Mouse (Mus musculus) MEL (cell line): ENCODE results near the gene Znhit1. TPM values are rescaled to one million over a fixed set of nuclear protein-coding genes. Genes with fewer than 3 reads are reported as not detected.

Source experiments
- DNase-seq: peaks from one replicate; pipeline ENCODE4 v3.0.0; 2011; ENCODE audit warnings: low read depth, low spot score
- H3K27ac ChIP-seq: 2 replicates; pipeline ENCODE4 v1.5.1; 2012; ENCODE audit warnings: low read depth, mild to moderate bottlenecking, control low read depth, low read length, moderate library complexity; ENCODE audit not compliant: control insufficient read depth
- H3K27me3 ChIP-seq, 2 experiments: fragments of 150-350 bp in 1 of 2; sonication (generic) in 1 of 2; 2 replicates each; pipeline ENCODE4 v1.6.1; 2012; ENCODE audit warnings: low read length in 2 of 2, mild to moderate bottlenecking in 2 of 2, improper control_type of control experiment in 1 of 2, moderate library complexity in 1 of 2; ENCODE audit not compliant: insufficient read depth in 2 of 2, control insufficient read depth in 1 of 2
- H3K36me3 ChIP-seq, 2 experiments: 2 replicates each; pipeline ENCODE4 v1.6.1; 2012 to 2014; ENCODE audit warnings: low read length in 2 of 2, improper control_type of control experiment in 1 of 2, inconsistent platforms in 1 of 2, mild to moderate bottlenecking in 1 of 2; ENCODE audit not compliant: insufficient read depth in 2 of 2, control insufficient read depth in 1 of 2
- H3K4me1 ChIP-seq, 2 experiments: fragments of 150-350 bp in 1 of 2; sonication (generic) in 1 of 2; 2 replicates each; pipeline ENCODE4 v1.6.1; 2012; ENCODE audit warnings: low read length in 2 of 2, improper control_type of control experiment in 1 of 2, mild to moderate bottlenecking in 1 of 2; ENCODE audit not compliant: insufficient read depth in 2 of 2, control insufficient read depth in 1 of 2
- H3K4me3 ChIP-seq, 2 experiments: fragments of 150-350 bp in 1 of 2; sonication (generic) in 1 of 2; 2 replicates each; pipeline ENCODE4 v1.5.1; 2012; ENCODE audit warnings: low read depth in 2 of 2, low read length in 2 of 2, mild to moderate bottlenecking in 2 of 2, moderate library complexity in 2 of 2, control low read depth in 1 of 2, improper control_type of control experiment in 1 of 2; ENCODE audit not compliant: control insufficient read depth in 1 of 2, insufficient read depth in 1 of 2
- H3K79me2 ChIP-seq: 2 replicates; pipeline ENCODE4 v1.6.1; 2012; ENCODE audit warnings: mild to moderate bottlenecking, low read length, moderate library complexity; ENCODE audit not compliant: control insufficient read depth, poor library complexity, insufficient read depth
- H3K9ac ChIP-seq: 2 replicates; pipeline ENCODE4 v1.6.1; 2012; ENCODE audit warnings: low read depth, mild to moderate bottlenecking, control low read depth, low read length, moderate library complexity; ENCODE audit not compliant: control insufficient read depth, poor library complexity, severe bottlenecking
- H3K9me3 ChIP-seq: fragments of 150-350 bp; sonication (generic); replicated peaks from 2 replicates; pipeline ENCODE4 v1.6.1; 2012; ENCODE audit warnings: mild to moderate bottlenecking, low read length, improper control_type of control experiment, moderate library complexity; ENCODE audit not compliant: insufficient read depth
- BHLHE40 ChIP-seq: IDR thresholded peaks from 2 replicates; pipeline ENCODE4 v1.6.1; 2012; ENCODE audit warnings: low read depth, mild to moderate bottlenecking, inconsistent platforms, low read length, improper control_type of control experiment, borderline replicate concordance
- CHD1 ChIP-seq: IDR thresholded peaks from 2 replicates; pipeline ENCODE4 v1.6.1; 2012; ENCODE audit warnings: low read depth, mild to moderate bottlenecking, inconsistent platforms, low read length, improper control_type of control experiment
- CTCF ChIP-seq, 3 experiments: IDR thresholded peaks in 2 of 3; conservative IDR thresholded peaks in 1 of 3; 2 replicates each; pipeline ENCODE4 v1.5.1; 2011 to 2012; ENCODE audit warnings: low read length in 3 of 3, low read depth in 2 of 3, mild to moderate bottlenecking in 2 of 3, improper control_type of control experiment in 1 of 3, inconsistent platforms in 1 of 3, mixed read lengths in 1 of 3, moderate library complexity in 1 of 3; ENCODE audit not compliant: control insufficient read depth in 1 of 3, insufficient read depth in 1 of 3, poor library complexity in 1 of 3, severe bottlenecking in 1 of 3
- E2F4 ChIP-seq: IDR thresholded peaks from 2 replicates; pipeline ENCODE4 v1.6.1; 2011; ENCODE audit warnings: low read depth, low read length, improper control_type of control experiment, borderline replicate concordance
- ELF1 ChIP-seq: IDR thresholded peaks from 2 replicates; pipeline ENCODE4 v1.6.1; 2014; ENCODE audit warnings: low read depth, mild to moderate bottlenecking, inconsistent platforms, low read length, improper control_type of control experiment, moderate library complexity
- GABPA ChIP-seq: IDR thresholded peaks from 2 replicates; pipeline ENCODE4 v1.6.1; 2012; ENCODE audit warnings: low read depth, mild to moderate bottlenecking, inconsistent platforms, low read length, improper control_type of control experiment, moderate library complexity
- JUND ChIP-seq: IDR thresholded peaks from 2 replicates; pipeline ENCODE4 v1.6.1; 2011; ENCODE audit warnings: low read depth, mild to moderate bottlenecking, improper control_type of control experiment, low read length
- KAT2A ChIP-seq: conservative IDR thresholded peaks from 2 replicates; pipeline ENCODE4 v1.6.1; 2012; ENCODE audit warnings: low read depth, low read length, improper control_type of control experiment, inconsistent platforms
- MAFK ChIP-seq: IDR thresholded peaks from 2 replicates; pipeline ENCODE4 v1.6.1; 2011; ENCODE audit warnings: low read depth, mild to moderate bottlenecking, low read length, improper control_type of control experiment, borderline replicate concordance
- MAZ ChIP-seq: IDR thresholded peaks from 2 replicates; pipeline ENCODE4 v1.6.1; 2012; ENCODE audit warnings: low read depth, mild to moderate bottlenecking, inconsistent platforms, low read length, improper control_type of control experiment
- MXI1 ChIP-seq: IDR thresholded peaks from 2 replicates; pipeline ENCODE4 v1.6.1; 2011; ENCODE audit warnings: mild to moderate bottlenecking, low read depth, low read length, improper control_type of control experiment
- NRF1 ChIP-seq: IDR thresholded peaks from 2 replicates; pipeline ENCODE4 v1.6.1; 2014; ENCODE audit warnings: low read depth, mild to moderate bottlenecking, inconsistent platforms, low read length, improper control_type of control experiment, moderate library complexity; ENCODE audit not compliant: poor library complexity, insufficient read depth, severe bottlenecking
- POLR2A ChIP-seq, 2 experiments: IDR thresholded peaks; 2 replicates each; pipeline ENCODE4 v1.6.1; 2011 to 2012; ENCODE audit warnings: low read length in 2 of 2, mild to moderate bottlenecking in 2 of 2, control low read depth in 1 of 2, improper control_type of control experiment in 1 of 2, low read depth in 1 of 2, moderate library complexity in 1 of 2; ENCODE audit not compliant: control insufficient read depth in 1 of 2, insufficient read depth in 1 of 2, poor library complexity in 1 of 2
- POLR2AphosphoS2 ChIP-seq: IDR thresholded peaks from 2 replicates; pipeline ENCODE4 v1.6.1; 2011; ENCODE audit warnings: low read length, improper control_type of control experiment
- POLR2AphosphoS5 ChIP-seq: IDR thresholded peaks from 2 replicates; pipeline ENCODE4 v1.6.1; 2012; ENCODE audit warnings: low read depth, borderline replicate concordance, mild to moderate bottlenecking, inconsistent platforms, low read length, moderate library complexity, mixed read lengths
- RCOR1 ChIP-seq: IDR thresholded peaks from 2 replicates; pipeline ENCODE4 v1.6.1; 2012; ENCODE audit warnings: low read depth, mild to moderate bottlenecking, inconsistent platforms, low read length, improper control_type of control experiment
- SIN3A ChIP-seq: IDR thresholded peaks from 2 replicates; pipeline ENCODE4 v1.6.1; 2012; ENCODE audit warnings: low read length, improper control_type of control experiment, inconsistent platforms
- TBP ChIP-seq: IDR thresholded peaks from 2 replicates; pipeline ENCODE4 v1.8.0; 2011; ENCODE audit warnings: low read depth, low read length, improper control_type of control experiment
- USF1 ChIP-seq: IDR thresholded peaks from 2 replicates; pipeline ENCODE4 v1.6.1; 2014; ENCODE audit warnings: low read depth, mild to moderate bottlenecking, inconsistent platforms, low read length, improper control_type of control experiment, moderate library complexity
- ZMIZ1 ChIP-seq: IDR thresholded peaks from 2 replicates; pipeline ENCODE4 v1.6.1; 2012; ENCODE audit warnings: low read depth, mild to moderate bottlenecking, inconsistent platforms, low read length, improper control_type of control experiment, moderate library complexity
- polyA plus RNA-seq, 2 experiments: library from polyadenylated mRNA; stranded (reverse) in 1 of 2; unstranded in 1 of 2; fragments of >175 nt in 1 of 2; fragments of >200 nt in 1 of 2; gene quantifications; 2 replicates each; pipeline versions ENCODE4 v1.2.1 to v1.2.4; 2012; ENCODE audit warnings: low replicate concordance in 2 of 2, low read depth in 1 of 2; ENCODE audit not compliant: insufficient read length in 2 of 2, insufficient read depth in 1 of 2, missing spikeins in 1 of 2
- total RNA-seq: library from RNA; depleted of rRNA; stranded (reverse); fragments of 300-350 nt; gene quantifications from 2 replicates; pipeline ENCODE4 v1.2.3, GENCODE M21; 2012

Znhit1 gene
- total and polyA plus RNA-seq, 3 experiments = 56.6 to 123 TPM; not detected in 1

- no peak for TF ChIP-seq GABPA
- TF ChIP-seq POLR2A (IDR thresholded peaks at IDR 0.05; ENCODE audit: control insufficient read depth in 1 of 2, insufficient read depth in 1 of 2, low read depth in 1 of 2, low read length in 2 of 2, poor library complexity in 1 of 2) = peak in 1 of 2 experiments; percentile 43; a peak in 1 of 4 replicates
- TF ChIP-seq KAT2A = no peak
Observed at GRCm38 (mm10) chr5:137032641-137033074, 44.8 kb upstream of the Znhit1 start (continued).

GRCm38 (mm10) chr5:137032033-137032421 is 44.2 kb upstream of the Znhit1 start:
- H3K9ac ChIP-seq = peak overlapping the region; percentile 76
- H3K79me2 ChIP-seq = no peaks in the 10 kb centered on the region; the same call in 1 of the 2 replicates
- peaks cover 0 to 2% of the 10 kb centered on the region in 2 experiments; a peak in 2 of 4 replicates for H3K36me3 ChIP-seq
- H3K27ac ChIP-seq = peak overlapping the region; percentile 65; the same call in 1 of the 2 replicates
- peaks cover 3 to 5% of the 10 kb centered on the region in 2 experiments; a peak in 2 of 4 replicates for H3K4me1 ChIP-seq
- peak overlapping the region; percentile 70 for H3K4me3 ChIP-seq
- no peaks in the 10 kb centered on the region for H3K9me3 ChIP-seq
- TF ChIP-seq CHD1 (no peak), BHLHE40 (0 out of 2 replicates have a peak, but pooled peaks have one; percentile 16), CTCF (IDR thresholded peaks at IDR 0.05 in 2 of 3, conservative IDR thresholded peaks at IDR 0.05 in 1 of 3; ENCODE audit: control insufficient read depth in 1 of 3, insufficient read depth in 1 of 3, low read depth in 2 of 3, low read length in 3 of 3, poor library complexity in 1 of 3, severe bottlenecking in 1 of 3) (peak in 2 of 3 experiments; percentile 8 to 32; a peak in 3 of 6 replicates), KAT2A (no peak), ZMIZ1 (no peak)
- H3K27me3 ChIP-seq = no peaks in the 10 kb centered on the region
- DNase-seq = peak; percentile 74

GRCm38 (mm10) chr5:137031076-137032032 is 43.5 kb upstream of the Znhit1 start:
- Histone ChIP-seq H3K36me3 (peaks cover 0 to 2% of the 10 kb centered on the region in 2 experiments; a peak in 2 of 4 replicates), H3K4me1 (peaks cover 3 to 5% of the 10 kb centered on the region in 2 experiments; a peak in 2 of 4 replicates), H3K79me2 (no peaks in the 10 kb centered on the region; the same call in 1 of the 2 replicates), H3K9ac (peak overlapping the region; percentile 76), H3K27ac (0 out of 2 replicates have a peak overlapping the region, but pooled peaks have one; percentile 12), H3K9me3 (no peaks in the 10 kb centered on the region), H3K27me3 (no peaks in the 10 kb centered on the region; a peak in 1 of 4 replicates), H3K4me3 (peak overlapping the region; percentile 70)
- DNase-seq = no peak
- TF ChIP-seq USF1 (no peak), SIN3A (no peak), RCOR1 (no peak), CHD1 (no peak), TBP (no peak), MXI1 (no peak), MAZ (no peak), POLR2A (IDR thresholded peaks at IDR 0.05; ENCODE audit: control insufficient read depth in 1 of 2, insufficient read depth in 1 of 2, low read depth in 1 of 2, low read length in 2 of 2, poor library complexity in 1 of 2) (no peak; a peak in 1 of 4 replicates), GABPA (no peak), POLR2AphosphoS2 (no peak), CTCF (IDR thresholded peaks at IDR 0.05 in 2 of 3, conservative IDR thresholded peaks at IDR 0.05 in 1 of 3; ENCODE audit: control insufficient read depth in 1 of 3, insufficient read depth in 1 of 3, low read depth in 2 of 3, low read length in 3 of 3, poor library complexity in 1 of 3, severe bottlenecking in 1 of 3) (no peak), MAFK (no peak), E2F4 (no peak), JUND (no peak), POLR2AphosphoS5 (no peak), NRF1 (no peak), ELF1 (no peak)
